Mouse (Mus musculus) forebrain, embryonic 12.5 days (tissue): ENCODE data around the gene Cct6b. TPM values are rescaled to one million over a fixed set of nuclear protein-coding genes. Genes with fewer than 3 reads are reported as not detected.
"Not testable (repeated sequence)": the region's sequence is repeated elsewhere in the genome, so short reads cannot be mapped to it uniquely, and the experiment has no call there.

ENCODE experiments used
- ATAC-seq: fragments of 200-750 bp; cut with Nextera tagmentation; 2 replicates; pipeline ENCODE4 v1.8.0; 2017; ENCODE audit warnings: moderate TSS enrichment; ENCODE audit not compliant: low FRiP score
- H3K27ac ChIP-seq: fragments of 300-500 bp; sonication (generic); 2 replicates; pipeline ENCODE4 v1.5.1; 2016; ENCODE audit warnings: mild to moderate bottlenecking
- H3K27me3 ChIP-seq: fragments of 300-500 bp; sonication (generic); 2 replicates; pipeline ENCODE4 v1.6.1; 2016; ENCODE audit warnings: mild to moderate bottlenecking
- H3K36me3 ChIP-seq: fragments of 300-500 bp; sonication (generic); replicated peaks from 2 replicates; pipeline ENCODE4 v1.6.1; 2016; ENCODE audit warnings: mild to moderate bottlenecking
- H3K4me1 ChIP-seq: fragments of 300-500 bp; sonication (generic); 2 replicates; pipeline ENCODE4 v1.6.1; 2016
- H3K4me2 ChIP-seq: fragments of 300-500 bp; sonication (generic); 2 replicates; pipeline ENCODE4 v1.6.1; 2016; ENCODE audit warnings: mild to moderate bottlenecking, moderate library complexity
- H3K4me3 ChIP-seq: fragments of 300-500 bp; sonication (generic); replicated peaks from 2 replicates; pipeline ENCODE4 v1.5.1; 2016; ENCODE audit warnings: mild to moderate bottlenecking
- H3K9ac ChIP-seq: fragments of 300-500 bp; sonication (generic); 2 replicates; pipeline ENCODE4 v1.6.1; 2016; ENCODE audit warnings: mild to moderate bottlenecking
- H3K9me3 ChIP-seq: fragments of 300-500 bp; sonication (generic); 2 replicates; pipeline ENCODE4 v1.6.1; 2016
- WGBS: fragments of 180-500 bp; shearing (Covaris S2); methylation state at CpG from one replicate; pipeline ENCODE4 v1.1.7; 2016; 5-methylcytosine and 5-hydroxymethylcytosine counted together
- polyA plus RNA-seq: library from polyadenylated mRNA; unstranded; fragments of >200 nt; fragmentation: Nextera tagmentation; extraction: Ambion mirVana; gene quantifications from 2 replicates; pipeline ENCODE4 v1.2.1, GENCODE M21; 2016

The Cct6b gene
- polyA plus RNA-seq, 1 experiment from 2014 or later: 0.42 TPM

DNA sequence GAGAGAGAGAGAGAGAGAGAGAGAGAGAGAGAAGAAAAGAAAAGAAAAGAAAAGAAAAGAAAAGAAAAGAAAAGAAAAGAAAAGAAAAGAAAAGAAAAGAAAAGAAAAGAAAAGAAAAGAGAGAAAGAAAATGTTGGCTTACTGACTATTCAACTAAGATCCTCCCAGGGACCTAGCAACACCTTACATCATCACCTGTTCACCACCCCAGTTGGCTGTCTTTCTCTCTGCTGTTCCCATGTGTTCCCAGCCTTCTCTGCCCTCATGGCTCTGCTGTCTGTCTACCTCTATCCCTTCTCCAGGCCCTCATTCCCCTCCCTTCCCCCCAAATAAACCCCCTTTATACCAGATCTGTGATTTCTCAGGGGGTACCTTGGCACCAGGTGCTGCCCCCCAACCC lies 69.2 kb downstream of the Cct6b start:
- not testable (repeated sequence) for H3K9me3 ChIP-seq, H3K4me3 ChIP-seq

DNA sequence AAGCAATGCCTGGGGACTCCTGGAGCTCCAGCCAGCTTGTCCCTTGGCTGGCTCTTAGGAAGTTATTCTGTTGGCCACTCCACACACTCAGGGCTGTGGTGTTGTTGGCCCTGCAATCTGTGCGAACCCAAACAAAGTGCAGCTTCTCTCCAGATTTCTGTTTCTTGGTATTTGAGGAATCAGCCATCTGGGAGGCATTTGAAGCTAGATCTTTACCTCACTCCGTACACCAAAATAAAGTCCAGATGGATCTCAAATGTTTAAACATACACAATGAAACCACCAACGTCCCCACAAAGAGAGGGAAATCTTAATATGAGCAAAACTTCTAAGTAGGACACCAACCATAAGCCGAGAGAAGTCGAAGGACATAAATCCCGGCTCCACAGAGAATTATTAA lies 71.5 kb downstream of the Cct6b start:
- Histone ChIP-seq H3K27me3 (no peaks in the 10 kb centered on the region), H3K4me1 (peaks cover 8% of the 10 kb centered on the region), H3K36me3 (no peaks in the 10 kb centered on the region), H3K9me3 (no peaks in the 10 kb centered on the region), H3K4me2 (no peak overlapping the region), H3K9ac (no peak overlapping the region), H3K27ac (no peak overlapping the region), H3K4me3 (no peak overlapping the region)
- ATAC-seq: no peak
- 85% methylated on average over 6 of the region's 6 CpGs for WGBS

More for the DNA sequence above, 69.2 kb downstream of the Cct6b start:
- not testable (repeated sequence) for H3K4me1 ChIP-seq, H3K36me3 ChIP-seq, H3K9ac ChIP-seq, H3K27me3 ChIP-seq, ATAC-seq, H3K4me2 ChIP-seq, H3K27ac ChIP-seq

DNA sequence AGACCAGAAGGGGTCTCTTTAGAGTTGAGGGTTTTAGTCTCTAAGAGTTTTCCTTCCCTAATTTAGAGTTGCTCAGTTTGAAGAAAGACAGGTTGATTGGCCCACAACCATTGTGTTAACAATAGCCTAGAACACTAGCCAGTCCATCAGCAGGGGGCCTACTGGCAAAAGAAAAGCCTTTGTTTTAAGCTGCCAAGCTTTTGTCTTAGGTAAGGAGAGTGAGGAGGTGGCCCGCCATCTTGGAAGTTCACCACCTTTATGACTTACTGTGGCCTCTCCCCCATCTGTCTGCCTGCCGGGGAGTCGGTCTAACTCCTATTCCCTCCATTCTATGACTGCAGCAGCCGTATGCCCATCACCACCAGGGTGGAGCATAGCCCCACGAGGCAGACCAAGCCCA lies 73.6 kb downstream of the Cct6b start:
- Histone ChIP-seq H3K27ac (no peak overlapping the region), H3K9me3 (no peaks in the 10 kb centered on the region), H3K4me3 (no peak overlapping the region), H3K9ac (no peak overlapping the region), H3K36me3 (no peaks in the 10 kb centered on the region), H3K4me2 (no peak overlapping the region), H3K4me1 (no peaks in the 10 kb centered on the region; the same call in 1 of the 2 replicates), H3K27me3 (no peaks in the 10 kb centered on the region)
- 52% methylated on average over 5 of the region's 5 CpGs for WGBS
- ATAC-seq: no peak

DNA sequence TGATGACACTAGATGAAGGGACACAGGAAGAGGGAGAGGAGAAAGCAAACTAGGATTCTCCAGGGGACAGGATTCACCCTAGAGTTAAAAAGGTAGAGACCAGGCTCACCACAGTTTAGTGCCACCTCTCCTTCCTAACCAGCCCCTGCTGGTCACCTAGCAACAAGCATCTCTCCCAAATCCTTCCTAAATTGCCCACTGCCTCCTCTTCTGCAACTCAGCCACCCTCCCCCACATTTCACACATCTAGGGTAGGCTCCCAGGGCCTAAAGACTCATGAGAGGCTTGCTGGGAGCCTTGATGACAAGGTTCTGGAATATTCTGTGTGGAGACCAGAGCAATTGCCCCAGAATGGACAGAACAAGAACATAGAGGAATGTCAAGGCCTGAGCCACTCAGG lies 76.5 kb downstream of the Cct6b start:
- no peaks in the 10 kb centered on the region for H3K36me3 ChIP-seq
- no peaks in the 10 kb centered on the region; the same call in 1 of the 2 replicates for H3K27me3 ChIP-seq
- no peak for ATAC-seq
- H3K4me3 ChIP-seq: no peak overlapping the region
- no peak overlapping the region for H3K4me2 ChIP-seq
- no peak overlapping the region for H3K27ac ChIP-seq
- no peak overlapping the region for H3K9ac ChIP-seq
- no peaks in the 10 kb centered on the region for H3K9me3 ChIP-seq
- H3K4me1 ChIP-seq: peaks cover 6% of the 10 kb centered on the region

DNA sequence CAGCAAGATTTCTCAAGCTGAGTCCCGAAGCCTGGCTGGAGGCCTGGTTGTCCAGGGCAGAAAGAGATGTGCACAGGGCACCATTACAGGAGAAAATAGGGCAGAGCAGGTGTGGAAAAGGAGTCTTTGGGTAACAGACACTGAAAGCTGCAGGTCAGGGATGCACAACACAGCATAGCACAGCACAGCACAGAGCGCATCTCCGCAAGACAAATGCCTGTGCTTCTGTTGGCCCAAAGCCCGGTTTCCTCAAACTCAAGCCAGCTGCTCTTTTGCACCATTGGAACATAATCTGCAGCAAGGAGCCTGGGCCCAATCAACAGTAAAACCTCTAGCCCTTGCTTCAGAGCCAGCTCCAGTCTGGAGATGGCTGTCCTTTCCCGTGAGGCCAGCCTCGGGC lies 79.4 kb downstream of the Cct6b start:
- Histone ChIP-seq H3K4me1 (peaks cover 6% of the 10 kb centered on the region), H3K4me2 (no peak overlapping the region), H3K36me3 (no peaks in the 10 kb centered on the region), H3K9me3 (no peaks in the 10 kb centered on the region), H3K4me3 (no peak overlapping the region), H3K27ac (0 out of 2 replicates have a peak overlapping the region, but pooled peaks have one; percentile 32), H3K9ac (no peak overlapping the region), H3K27me3 (no peaks in the 10 kb centered on the region; the same call in 1 of the 2 replicates)
- no peak for ATAC-seq
- WGBS: 81% methylated on average over 6 of the region's 6 CpGs

DNA sequence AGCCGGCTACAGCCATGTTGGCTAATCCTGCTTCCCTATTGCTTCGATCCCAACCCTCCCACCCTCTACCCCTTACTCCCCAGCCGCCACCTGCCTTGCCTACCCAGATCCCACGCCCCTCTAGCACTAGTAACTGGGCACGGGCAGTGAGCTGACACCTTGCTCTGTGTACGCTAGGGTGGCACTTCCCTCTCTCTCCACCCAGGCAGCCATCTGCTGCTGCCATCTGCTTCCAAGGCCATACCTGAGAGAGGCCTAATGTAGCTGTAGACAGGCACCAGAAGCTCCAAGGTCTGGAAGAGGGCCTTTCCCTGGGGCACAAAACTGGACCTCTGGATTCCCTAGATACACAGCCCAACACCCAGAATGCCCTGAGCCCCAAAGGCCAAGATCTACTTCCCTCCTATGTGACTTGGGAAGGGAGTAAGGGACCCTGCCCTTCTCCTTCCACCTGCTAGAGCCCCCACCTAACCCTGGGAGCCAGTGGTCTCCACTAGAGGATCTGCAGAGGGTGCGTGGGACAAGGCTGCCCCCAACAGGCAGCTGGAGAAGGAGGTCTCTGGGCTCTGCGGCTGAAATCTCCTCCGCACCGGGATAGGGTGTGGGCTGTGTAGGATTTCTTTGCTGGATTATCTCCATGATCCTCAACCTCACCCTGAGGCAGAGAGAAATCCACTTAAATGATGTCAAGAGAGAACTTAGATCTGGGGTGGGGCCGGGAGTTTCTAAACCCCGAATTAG lies 80.2 kb downstream of the Cct6b start:
- H3K9me3 ChIP-seq: no peaks in the 10 kb centered on the region
- ATAC-seq: peak; percentile 67; the same call in 1 of the 2 replicates

DNA sequence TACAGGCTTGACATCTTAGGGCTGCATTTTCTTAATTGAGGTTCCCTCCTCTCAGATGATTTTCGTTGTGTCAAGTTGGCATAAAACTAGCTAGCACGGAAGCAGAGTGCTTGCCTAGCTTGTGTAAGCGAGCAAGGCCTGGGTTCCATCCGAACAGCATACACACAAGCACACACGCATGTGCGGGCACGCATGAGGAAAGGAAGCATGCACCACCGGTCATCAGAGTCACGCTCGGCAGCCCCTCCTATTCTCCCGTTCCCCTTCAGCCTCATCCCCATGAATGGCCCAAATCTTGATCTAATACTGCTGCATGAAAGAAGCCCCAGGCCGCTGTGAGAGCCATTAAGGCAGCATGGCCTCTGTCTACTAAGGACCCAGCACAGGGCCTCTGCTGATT lies 85.6 kb downstream of the Cct6b start:
- Histone ChIP-seq H3K36me3 (no peaks in the 10 kb centered on the region), H3K9me3 (no peaks in the 10 kb centered on the region), H3K4me3 (no peak overlapping the region), H3K27ac (no peak overlapping the region), H3K27me3 (no peaks in the 10 kb centered on the region; the same call in 1 of the 2 replicates), H3K9ac (no peak overlapping the region), H3K4me2 (no peak overlapping the region), H3K4me1 (peaks cover 7% of the 10 kb centered on the region; the same call in 1 of the 2 replicates)
- 62% methylated on average over 12 of the region's 12 CpGs for WGBS
- ATAC-seq: no peak

More for the DNA sequence above, 80.2 kb downstream of the Cct6b start:
- WGBS: 52% methylated on average over 12 of the region's 12 CpGs
- Histone ChIP-seq H3K4me1 (peaks cover 6% of the 10 kb centered on the region), H3K27ac (no peak overlapping the region), H3K36me3 (no peaks in the 10 kb centered on the region), H3K27me3 (no peaks in the 10 kb centered on the region; the same call in 1 of the 2 replicates), H3K4me3 (no peak overlapping the region), H3K4me2 (no peak overlapping the region), H3K9ac (no peak overlapping the region)

Other genes starting within 250 kb of the Cct6b start
- gene Zfp830, start within 50 bp of the Cct6b start, polyA plus RNA-seq: 37.8 and 38.5 TPM in 2 replicates
- gene Lig3, start 16.8 kb upstream of the Cct6b start, polyA plus RNA-seq: 53.6 and 57.8 TPM in 2 replicates
- gene Rffl, start 106.9 kb upstream of the Cct6b start, polyA plus RNA-seq: 16.6 and 19.1 TPM in 2 replicates
- gene Rad51d, start 126.3 kb upstream of the Cct6b start, polyA plus RNA-seq: 12.6 and 14.2 TPM in 2 replicates
- gene Fndc8, start 127.8 kb upstream of the Cct6b start, polyA plus RNA-seq: 0.21 and 0.40 TPM in 2 replicates
- 32.3 and 37.3 TPM in 2 replicates for gene Nle1, start 144.1 kb upstream of the Cct6b start, polyA plus RNA-seq
- 1.0 and 1.3 TPM in 2 replicates for gene Unc45b, start 146.2 kb upstream of the Cct6b start, polyA plus RNA-seq
- gene Slfn5, start 187.0 kb upstream of the Cct6b start, polyA plus RNA-seq: 0.38 and 0.89 TPM in 2 replicates
- gene Slfn9, start 227.5 kb upstream of the Cct6b start, polyA plus RNA-seq: 12.6 and 13.4 TPM in 2 replicates